ENCODE assay signal across 9 mouse cellular contexts in the genomic region with DNA sequence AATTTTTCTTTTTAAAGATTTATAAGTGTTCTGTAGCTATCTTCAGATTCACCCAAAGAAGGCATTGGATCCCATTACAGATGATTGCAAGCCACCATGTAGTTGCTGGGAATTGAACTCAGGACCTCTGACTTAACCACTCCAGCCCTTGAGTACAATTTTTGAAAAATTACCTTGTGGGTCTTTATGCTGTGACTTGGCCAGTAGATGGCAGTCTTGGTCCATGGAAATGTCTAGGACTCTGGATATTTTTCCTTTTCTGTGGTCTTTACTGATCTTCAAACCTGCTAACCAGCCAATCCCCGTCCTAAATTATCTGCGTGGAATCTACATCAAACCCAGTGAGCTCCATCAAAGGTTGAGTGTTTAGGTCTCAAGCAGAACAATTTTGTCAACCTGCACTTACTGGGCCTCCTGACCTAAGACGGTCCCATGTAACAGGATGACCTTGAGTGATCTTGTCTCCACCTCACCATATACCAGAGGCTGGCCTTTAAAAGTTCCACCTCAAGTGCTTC. TPM values are rescaled to one million over a fixed set of nuclear protein-coding genes. Genes with fewer than 3 reads are reported as not detected.
DNase-seq lines count a peak whose midpoint lies in the region; ATAC-seq and TF ChIP-seq lines count a peak whose summit lies in the region.
"Had no signal": no experiment of that assay in that cellular context is flagged by ENCODE, and none has a peak within 500 bp of the region (broad histone marks: within the 10 kb centered on the region; RNA-seq: fewer than 3 reads in every experiment).

No protein-coding gene starts in this region.

- no peak overlapping the region for H3K4me3 ChIP-seq in heart, embryonic 12.5 days
- H3K4me3 ChIP-seq in midbrain, embryonic 11.5 days (ENCODE audit: low read depth, low read length): no peak overlapping the region
- H3K4me3 ChIP-seq in stomach, postnatal 0 days (ENCODE audit: low read depth, low read length): no peak overlapping the region

- DNase-seq in heart, adult 9 months (ENCODE audit: low spot score in 2 of 2): peak; percentile 5 to 25
- peak; percentile 26 for DNase-seq in MEL-GATA-1-ER (ENCODE audit: extremely low read depth, low read depth)
- peak; percentile 78 to 80 for DNase-seq in cerebellum, postnatal 14 days
- peak; percentile 56 for DNase-seq in heart, postnatal 36 days
- DNase-seq in layer of hippocampus, adult 9-10 months (ENCODE audit: low spot score): peak; percentile 12
- peak; percentile 89 for DNase-seq in midbrain, embryonic 11.5 days (ENCODE audit: low spot score, missing footprints)
- DNase-seq in stomach, postnatal 0 days (ENCODE audit: low spot score): peak; percentile 38

- H3K4me2 ChIP-seq in heart, embryonic 12.5 days: no peak overlapping the region
- H3K4me2 ChIP-seq in midbrain, embryonic 11.5 days: no peak overlapping the region
- H3K4me2 ChIP-seq in stomach, postnatal 0 days (replicated peaks; ENCODE audit: low read depth): no peak overlapping the region

- H3K9me3 ChIP-seq in heart, embryonic 12.5 days (replicated peaks): peaks cover 4% of the 10 kb centered on the region; the same call in 1 of the 2 replicates
- no peaks in the 10 kb centered on the region for H3K9me3 ChIP-seq in midbrain, embryonic 11.5 days (ENCODE audit: control insufficient read depth, low read length)
- no peaks in the 10 kb centered on the region for H3K9me3 ChIP-seq in stomach, postnatal 0 days (ENCODE audit: control insufficient read depth, low read length)

- peaks cover 40% of the 10 kb centered on the region for H3K27me3 ChIP-seq in heart, embryonic 12.5 days (replicated peaks)
- peaks cover 13% of the 10 kb centered on the region for H3K27me3 ChIP-seq in midbrain, embryonic 11.5 days (ENCODE audit: control insufficient read depth, insufficient read depth, low read length)
- no peaks in the 10 kb centered on the region for H3K27me3 ChIP-seq in stomach, postnatal 0 days (ENCODE audit: control insufficient read depth, insufficient read depth, low read length)

- H3K27ac ChIP-seq in heart, embryonic 12.5 days (ENCODE audit: poor library complexity, severe bottlenecking): no peak overlapping the region
- no peak overlapping the region for H3K27ac ChIP-seq in midbrain, embryonic 11.5 days (ENCODE audit: low read depth, low read length)
- no peak overlapping the region for H3K27ac ChIP-seq in stomach, postnatal 0 days (replicated peaks)
- H3K27ac ChIP-seq: macrophage had no signal

- TF ChIP-seq EP300 in stomach, postnatal 0 days (optimal IDR thresholded peaks at IDR 0.05): no peak

- H3K4me1 ChIP-seq in heart, embryonic 12.5 days (replicated peaks): no peaks in the 10 kb centered on the region
- no peaks in the 10 kb centered on the region for H3K4me1 ChIP-seq in midbrain, embryonic 11.5 days (ENCODE audit: control insufficient read depth, insufficient read depth, low read length)
- H3K4me1 ChIP-seq in stomach, postnatal 0 days (replicated peaks; ENCODE audit: control insufficient read depth, insufficient read depth): no peaks in the 10 kb centered on the region

- H3K36me3 ChIP-seq in heart, embryonic 12.5 days: no peaks in the 10 kb centered on the region
- no peaks in the 10 kb centered on the region for H3K36me3 ChIP-seq in midbrain, embryonic 11.5 days (ENCODE audit: control insufficient read depth, insufficient read depth, low read length)
- no peaks in the 10 kb centered on the region for H3K36me3 ChIP-seq in stomach, postnatal 0 days (ENCODE audit: control insufficient read depth, insufficient read depth, low read length)

- no peak for ATAC-seq in heart, embryonic 12.5 days (ENCODE audit: insufficient number of reproducible peaks, low FRiP score)
- peak; percentile 44; the same call in 1 of the 2 replicates for ATAC-seq in midbrain, embryonic 11.5 days (ENCODE audit: low FRiP score)
- ATAC-seq in stomach, postnatal 0 days (ENCODE audit: low FRiP score, low TSS enrichment): no peak

- intact Hi-C loops in heart, postnatal 36 days (cut with DNase I): loop anchor here (1.0 to 5.0 kb wide), 4 partner anchors 80 to 370 kb away; no protein-coding TSS in a partner anchor

- TF ChIP-seq CTCF in stomach, postnatal 0 days (IDR thresholded peaks at IDR 0.05; ENCODE audit: low read depth): peak; percentile 84

- no peak overlapping the region for H3K9ac ChIP-seq in heart, embryonic 12.5 days
- H3K9ac ChIP-seq in midbrain, embryonic 11.5 days (ENCODE audit: low read length): no peak overlapping the region
- H3K9ac ChIP-seq in stomach, postnatal 0 days (ENCODE audit: low read length): no peak overlapping the region

- WGBS in heart, embryonic 12.5 days: 28% methylated on average over 3 of the region's 3 CpGs
- WGBS in midbrain, embryonic 11.5 days: 31% methylated on average over 3 of the region's 3 CpGs
- 23% methylated on average over 3 of the region's 3 CpGs for WGBS in stomach, postnatal 0 days

RNA-seq across cellular contexts. Expression of a gene that starts 27.6 kb away (rescaled TPM):
- polyA plus RNA-seq in heart, embryonic 12.5 days (2016; fragmentation: Nextera tagmentation; extraction: Ambion mirVana): not detected in 2 replicates
- not detected for total RNA-seq in heart, postnatal 36 days (2021)
- not detected in 2 replicates for polyA plus RNA-seq in midbrain, embryonic 11.5 days (2014; fragmentation: Nextera tagmentation; extraction: Ambion mirVana)
- 0.01 TPM in 1 of 2 replicates, not detected in the other for polyA plus RNA-seq in stomach, postnatal 0 days (2015; fragmentation: Nextera tagmentation; extraction: Ambion mirVana)

RNA-seq across cellular contexts. Expression of a gene that starts 53.0 kb away (rescaled TPM):
- polyA plus RNA-seq in heart, embryonic 12.5 days (2016; fragmentation: Nextera tagmentation; extraction: Ambion mirVana): 0.06 TPM in 1 of 2 replicates, not detected in the other
- total RNA-seq in heart, postnatal 36 days (2021): not detected
- 0.14 and 0.28 TPM in 2 replicates for polyA plus RNA-seq in midbrain, embryonic 11.5 days (2014; fragmentation: Nextera tagmentation; extraction: Ambion mirVana)
- polyA plus RNA-seq in stomach, postnatal 0 days (2015; fragmentation: Nextera tagmentation; extraction: Ambion mirVana): 0.18 and 0.23 TPM in 2 replicates
- polyA plus RNA-seq: macrophage had no signal

Comparison
In these comparisons a context has a peak if more than half of its experiments do, and no peak if none do; other contexts are left out.
1. DNase-seq: peak in every context shown above with its lines; median percentile 89 in midbrain, embryonic 11.5 days; 79 in cerebellum, postnatal 14 days; 56 in heart, postnatal 36 days; 38 in stomach, postnatal 0 days; 26 in MEL-GATA-1-ER; 15 in heart, adult 9 months; 12 in layer of hippocampus, adult 9-10 months.